Mouse (Mus musculus): ENCODE results near the gene Sgpl1. TPM values are rescaled to one million over a fixed set of nuclear protein-coding genes. Genes with fewer than 3 reads are reported as not detected.
A peak's percentile ranks its signal among the peaks of the same experiment; 100 is the strongest.

Gene Sgpl1
- total RNA-seq (2021) = 10 to 100 TPM; 21.5 to 26.4 TPM

GRCm38 (mm10) chr10:61147157-61148040, at the start of gene Sgpl1:
Gene Sgpl1, minus strand, starts transcription at chr10:61147703.
- peak; percentile 88 to 90 for DNase-seq (ENCODE audit: low spot score in 2 of 2)
- intact Hi-C loops (cut with DNase I) = no loop called here

DNA sequence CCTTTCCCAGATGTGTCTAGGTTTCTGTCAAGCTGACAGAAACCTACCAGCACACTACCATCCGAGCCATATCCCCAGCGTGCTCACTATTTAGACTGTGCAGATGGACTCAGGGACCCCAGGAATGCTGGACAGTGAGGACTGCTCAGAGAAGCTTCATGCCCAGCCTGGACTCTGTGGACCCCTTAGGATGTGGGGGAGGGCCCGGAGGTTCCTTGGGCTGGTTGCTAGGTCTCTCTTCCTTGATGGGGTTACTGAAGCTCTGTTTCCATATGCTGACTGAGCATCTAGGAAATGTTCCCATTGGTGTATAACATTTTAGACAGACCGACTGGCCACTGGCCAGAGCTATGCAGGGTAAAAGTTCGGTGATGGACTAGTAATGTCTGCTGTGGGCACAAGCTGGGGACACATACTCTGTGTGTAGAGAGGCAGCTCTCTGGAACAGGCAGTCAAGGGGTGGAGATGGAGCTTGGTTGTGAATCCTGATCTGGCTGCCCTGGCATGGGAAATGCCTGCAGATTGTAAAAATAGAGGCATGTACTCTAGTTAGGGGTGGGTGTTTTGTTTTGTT, 48.3 kb upstream of the Sgpl1 start:
- intact Hi-C loops (cut with DNase I) = loop anchor here (5.0 kb wide), 1 partner anchor 206 kb away; no protein-coding TSS in a partner anchor
- no peak for DNase-seq (ENCODE audit: low spot score in 2 of 2)

DNA sequence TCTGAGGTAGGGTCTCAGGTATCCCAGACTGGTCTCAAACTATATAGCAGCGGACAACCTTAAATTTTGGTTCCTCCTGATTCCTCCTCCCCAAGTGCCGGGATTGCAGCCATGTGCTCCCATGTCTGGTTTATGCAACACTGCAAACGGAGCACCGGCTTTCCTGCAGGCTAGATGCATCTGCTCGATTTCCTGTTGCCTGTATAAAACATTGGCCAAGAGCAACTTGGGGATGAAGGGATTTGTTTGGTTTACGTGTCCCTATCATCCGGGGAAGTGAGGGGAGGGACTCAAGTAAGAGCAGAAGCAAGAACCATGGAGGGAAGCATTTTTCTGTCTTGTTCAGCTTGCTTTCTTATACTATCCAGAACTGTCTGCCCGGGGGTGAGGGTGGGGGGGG, 47.7 kb upstream of the Sgpl1 start:
- intact Hi-C loops (cut with DNase I) = loop anchor here (5.0 kb wide), 1 partner anchor 207 kb away; no protein-coding TSS in a partner anchor
- no peak for DNase-seq (ENCODE audit: low spot score in 2 of 2)

GRCm38 (mm10) chr10:61194611-61195010, 47.1 kb upstream of the Sgpl1 start:
- no peak for DNase-seq (ENCODE audit: low spot score in 2 of 2)
- intact Hi-C loops (cut with DNase I) = loop anchor here (5.0 kb wide), 1 partner anchor 208 kb away; no protein-coding TSS in a partner anchor

DNA sequence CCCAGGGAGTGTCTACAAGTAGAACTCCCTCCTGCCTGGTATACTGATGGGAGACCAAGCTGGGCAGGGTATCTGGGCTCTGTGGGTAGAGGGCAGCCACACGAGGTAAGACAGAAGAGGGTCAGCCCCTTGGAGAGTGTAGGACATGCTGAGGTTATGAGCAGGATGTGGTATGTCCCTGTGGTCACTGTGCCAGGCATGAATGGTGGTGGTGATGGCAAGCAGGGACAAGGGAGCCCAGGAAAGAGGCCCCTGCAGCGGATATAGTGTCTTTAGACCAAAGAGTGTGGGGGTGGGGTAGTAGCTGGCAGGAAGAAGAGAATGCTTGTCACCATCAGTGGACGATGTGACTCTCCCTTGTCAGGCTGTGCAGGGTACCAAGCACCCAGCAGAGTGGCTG, 40.5 kb upstream of the Sgpl1 start:
- no peak for DNase-seq (ENCODE audit: low spot score in 2 of 2)
- intact Hi-C loops (cut with DNase I) = no loop called here

GRCm38 (mm10) chr10:61187001-61187400, 39.5 kb upstream of the Sgpl1 start:
- intact Hi-C loops (cut with DNase I) = no loop called here
- DNase-seq (ENCODE audit: low spot score in 2 of 2) = no peak

DNA sequence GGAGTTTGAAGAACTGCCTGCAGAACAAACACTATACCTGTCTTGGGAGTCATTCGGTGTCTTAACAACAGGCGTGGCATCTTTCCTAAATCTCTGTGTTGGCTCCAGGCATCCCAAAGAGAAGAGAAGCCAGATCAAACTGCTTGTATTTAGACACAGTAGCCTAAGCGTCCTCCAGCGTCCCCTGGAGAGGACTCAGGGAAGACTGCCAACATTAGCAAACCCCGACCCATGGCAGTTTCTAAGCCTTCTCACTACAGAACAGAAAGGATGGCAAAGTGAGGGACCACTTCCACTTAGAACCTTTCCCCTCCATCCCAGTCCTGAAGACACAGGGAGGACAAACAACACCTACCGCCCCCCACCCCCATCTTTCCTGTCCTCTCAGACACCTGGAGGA, 32.4 kb upstream of the Sgpl1 start:
- intact Hi-C loops (cut with DNase I) = no loop called here
- DNase-seq (ENCODE audit: low spot score in 2 of 2) = no peak

DNA sequence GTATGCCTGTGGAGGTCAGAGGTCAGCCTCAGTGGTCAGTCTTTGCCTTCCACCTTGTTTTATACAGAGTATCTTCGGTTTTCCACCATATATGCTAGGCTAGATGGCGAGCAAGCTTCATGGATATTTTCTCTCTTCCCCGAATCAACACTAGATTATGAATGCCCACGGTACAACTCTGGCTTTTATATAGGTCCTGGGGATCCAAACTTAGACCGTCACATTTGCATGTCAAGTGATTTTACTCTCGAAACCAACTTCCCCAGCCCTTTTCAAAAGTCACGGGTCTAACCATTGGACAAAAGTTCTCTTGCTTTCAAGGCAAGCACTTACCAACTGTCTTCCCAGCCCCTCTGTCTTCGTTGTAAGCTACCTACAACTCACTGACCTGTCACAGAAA, 31.2 kb upstream of the Sgpl1 start:
- intact Hi-C loops (cut with DNase I) = no loop called here

GRCm38 (mm10) chr10:61177751-61178150, 30.2 kb upstream of the Sgpl1 start:
- intact Hi-C loops (cut with DNase I) = no loop called here
- DNase-seq (ENCODE audit: low spot score in 2 of 2) = no peak

More for the DNA sequence above, 31.2 kb upstream of the Sgpl1 start:
- no peak for DNase-seq (ENCODE audit: low spot score in 2 of 2)

DNA sequence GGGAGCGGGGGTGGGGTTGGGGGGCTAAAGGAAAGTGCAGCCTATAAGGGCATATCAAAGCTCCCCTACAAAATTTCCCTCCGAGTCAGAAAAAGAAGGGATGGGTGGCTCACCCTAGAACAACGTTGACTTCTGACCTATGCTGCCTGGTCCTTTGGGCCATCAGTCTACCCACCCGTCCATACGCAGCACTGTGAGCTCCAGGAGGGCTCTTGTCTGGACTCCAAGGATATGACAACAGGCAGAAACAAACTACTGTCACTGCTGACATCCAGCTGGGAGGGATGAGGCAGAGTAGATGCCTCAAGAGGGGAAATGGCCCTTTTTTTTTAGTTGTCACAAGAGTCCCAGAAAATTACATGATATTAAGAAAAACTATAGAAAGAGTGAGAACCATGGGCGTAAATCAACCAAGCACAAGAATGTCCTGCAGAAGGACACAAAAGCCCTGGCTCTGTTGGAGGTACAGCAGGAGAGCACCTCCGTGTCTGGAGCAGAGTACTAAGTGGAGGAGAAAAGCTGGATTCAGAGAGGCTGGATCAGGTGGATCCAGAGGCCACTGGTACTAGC, 28.8 kb upstream of the Sgpl1 start:
- no peak for DNase-seq (ENCODE audit: low spot score in 2 of 2)
- intact Hi-C loops (cut with DNase I) = no loop called here

DNA sequence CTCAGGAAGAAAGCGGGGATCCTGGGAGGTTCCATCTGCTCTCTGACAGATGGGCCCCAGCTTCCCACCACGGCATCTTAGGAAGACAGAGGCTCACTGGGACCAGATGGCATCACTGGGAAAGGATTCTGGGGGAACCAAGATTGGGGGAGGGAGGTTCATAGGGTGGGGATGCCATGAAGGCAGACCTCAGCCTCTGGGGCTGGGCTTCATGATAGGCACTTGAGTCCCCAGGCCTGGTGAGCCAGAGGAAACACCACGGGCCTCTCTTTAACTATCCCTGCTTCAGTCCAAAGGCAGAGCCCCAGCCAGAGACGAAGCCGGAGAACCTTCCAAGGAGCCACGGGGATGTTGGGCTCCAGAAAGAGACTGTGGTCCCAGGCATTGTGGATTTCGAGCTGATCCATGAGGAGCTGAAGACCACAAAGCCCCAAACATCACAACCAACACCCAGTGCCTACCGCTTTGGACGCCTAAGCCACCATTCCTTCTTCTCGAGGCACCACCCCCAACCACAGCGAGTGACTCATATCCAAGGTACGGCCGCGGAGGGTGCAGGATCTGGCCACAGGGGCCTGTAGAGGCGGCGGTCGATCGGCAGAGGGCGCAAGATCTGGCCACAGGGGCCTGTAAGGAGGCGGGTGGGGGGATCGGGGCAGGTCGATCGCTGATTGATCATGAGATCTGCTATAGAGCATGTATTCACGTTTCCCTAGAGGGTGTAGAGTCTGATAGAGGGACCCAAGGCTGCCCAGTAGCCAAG, 28.1 kb upstream of the Sgpl1 start:
- DNase-seq (ENCODE audit: low spot score in 2 of 2) = peak; percentile 13 to 19
- intact Hi-C loops (cut with DNase I) = no loop called here

GRCm38 (mm10) chr10:61174711-61175441, 27.4 kb upstream of the Sgpl1 start:
- no peak for DNase-seq (ENCODE audit: low spot score in 2 of 2)
- intact Hi-C loops (cut with DNase I) = no loop called here

DNA sequence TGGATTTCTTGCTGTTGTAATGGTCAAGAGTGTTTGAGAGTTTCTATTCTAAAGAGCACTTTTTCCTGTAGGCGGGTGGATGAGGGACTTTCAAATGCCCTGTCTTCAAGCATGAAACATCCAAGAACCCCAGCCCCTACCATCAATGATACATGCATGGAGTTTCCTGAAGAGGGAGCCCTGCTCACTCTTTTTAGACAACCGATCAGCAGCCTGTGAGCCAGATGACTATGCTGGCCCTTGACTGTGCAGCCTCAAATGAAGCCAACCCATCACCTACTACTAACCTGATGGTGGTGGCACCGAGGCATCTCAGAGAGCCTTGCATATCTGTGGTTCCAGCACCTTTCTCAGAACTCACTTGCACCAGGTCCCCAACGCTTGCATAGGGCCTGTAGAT, 25.0 kb upstream of the Sgpl1 start:
- DNase-seq (ENCODE audit: low spot score in 2 of 2) = no peak
- intact Hi-C loops (cut with DNase I) = no loop called here

- intact Hi-C loops (cut with DNase I) = no loop called here
- no peak for DNase-seq (ENCODE audit: low spot score in 2 of 2)
Observed at GRCm38 (mm10) chr10:61171654-61172053, 24.2 kb upstream of the Sgpl1 start, which contains the start of gene Tbata. Gene Tbata, plus strand, starts transcription at chr10:61171954.

DNA sequence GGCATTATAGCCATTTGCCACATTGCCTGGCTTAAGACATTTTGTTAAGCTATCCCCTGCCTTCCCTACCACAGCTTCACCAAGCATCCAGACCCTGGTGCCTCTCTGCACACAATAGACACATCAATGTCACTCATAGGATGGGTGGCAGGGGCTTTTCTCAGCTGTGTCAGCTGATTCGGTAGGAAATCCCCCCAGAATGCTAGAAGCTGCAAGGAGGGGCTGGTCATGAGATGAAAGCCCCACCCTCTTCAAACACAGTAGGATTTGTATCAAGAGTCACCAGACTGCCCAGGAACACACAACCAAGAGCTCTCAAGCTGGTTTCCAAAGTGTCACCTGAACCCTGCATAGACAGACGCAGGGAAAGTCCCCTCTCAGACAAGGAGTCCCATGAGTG, 20.9 kb upstream of the Sgpl1 start:
- DNase-seq (ENCODE audit: low spot score in 2 of 2) = no peak
- intact Hi-C loops (cut with DNase I) = no loop called here

- intact Hi-C loops (cut with DNase I) = no loop called here
- no peak for DNase-seq (ENCODE audit: low spot score in 2 of 2)
Observed at GRCm38 (mm10) chr10:61167333-61168096, 20.0 kb upstream of the Sgpl1 start.

DNA sequence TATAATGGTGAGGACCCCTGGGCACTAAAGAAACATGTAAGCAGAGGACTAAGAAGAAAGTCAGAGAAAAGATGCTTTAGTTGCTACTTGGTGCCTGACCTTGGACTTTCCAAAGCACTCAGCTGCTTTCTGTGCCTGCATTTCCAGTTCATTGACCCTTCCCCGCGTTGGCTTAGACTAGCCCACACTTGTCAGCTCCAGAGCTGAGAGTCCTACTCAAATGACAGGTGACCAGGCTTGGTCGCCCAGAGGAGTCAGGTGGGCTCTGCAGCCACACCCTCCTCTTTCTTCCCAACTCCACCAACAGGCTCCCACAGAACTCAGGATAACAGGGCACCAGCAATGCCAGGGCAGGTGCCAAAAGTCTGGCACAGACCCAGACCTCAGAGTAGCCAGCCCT, 14.9 kb upstream of the Sgpl1 start:
- DNase-seq (ENCODE audit: low spot score in 2 of 2) = no peak
- intact Hi-C loops (cut with DNase I) = no loop called here

DNA sequence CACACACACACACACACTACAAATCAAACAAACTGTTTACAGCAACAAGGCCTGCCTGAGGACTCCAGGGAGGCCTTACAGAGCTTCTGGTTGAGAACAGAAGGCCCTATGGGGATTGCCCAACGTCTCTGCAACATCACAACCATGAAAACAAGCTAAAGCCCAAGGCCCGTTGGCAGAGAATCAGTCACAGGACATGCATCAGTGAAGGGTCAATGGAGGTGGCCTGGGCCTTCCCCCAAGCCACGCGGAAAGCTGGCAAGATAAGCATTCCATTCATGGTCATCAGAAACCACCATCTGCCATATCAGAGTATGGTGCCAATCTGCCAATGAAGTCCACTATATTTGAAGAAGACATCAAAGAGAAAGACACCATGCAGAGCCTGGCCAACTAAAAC, 13.2 kb upstream of the Sgpl1 start:
- no peak for DNase-seq (ENCODE audit: low spot score in 2 of 2)
- intact Hi-C loops (cut with DNase I) = no loop called here

- intact Hi-C loops (cut with DNase I) = no loop called here
Observed at GRCm38 (mm10) chr10:61160089-61160488, 12.6 kb upstream of the Sgpl1 start.

More at GRCm38 (mm10) chr10:61160089-61160488, 12.6 kb upstream of the Sgpl1 start:
- no peak for DNase-seq (ENCODE audit: low spot score in 2 of 2)
